Mouse (Mus musculus): ENCODE results near the gene 1700125H20Rik.

DNA sequence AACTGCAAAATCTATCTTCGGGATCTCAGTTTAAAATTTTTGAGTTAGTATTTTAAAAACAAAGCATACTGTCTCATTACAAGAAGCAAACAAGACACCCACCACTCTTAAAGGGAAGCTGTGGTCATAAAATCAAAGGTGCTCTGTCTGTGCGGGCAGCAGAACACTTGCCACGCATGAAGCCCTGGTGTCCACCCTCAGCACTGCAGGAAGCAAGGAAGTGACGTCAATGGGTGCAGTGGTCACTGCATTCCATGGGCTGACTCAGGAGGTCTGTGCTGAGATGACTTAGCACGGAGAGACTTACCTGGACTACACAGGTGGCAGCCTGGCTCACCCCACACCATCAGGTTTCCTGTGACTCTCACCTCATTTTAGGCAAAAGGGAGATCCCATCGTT is 7.6 kb downstream of the 1700125H20Rik start:
- no peak for TF ChIP-seq CTCF (IDR thresholded peaks at IDR 0.05; ENCODE audit: low read depth)
- no peak for TF ChIP-seq EP300 (IDR thresholded peaks at IDR 0.05; ENCODE audit: low read depth)
